Mouse (Mus musculus) thymus, postnatal 4 days (tissue): ENCODE data around the gene Tox4.
"Not testable (repeated sequence)": the region's sequence is repeated elsewhere in the genome, so short reads cannot be mapped to it uniquely, and the experiment has no call there.

Experiments
- DNase-seq: peaks from one replicate; pipeline ENCODE4 v3.0.0; 2021

The Tox4 gene

DNA sequence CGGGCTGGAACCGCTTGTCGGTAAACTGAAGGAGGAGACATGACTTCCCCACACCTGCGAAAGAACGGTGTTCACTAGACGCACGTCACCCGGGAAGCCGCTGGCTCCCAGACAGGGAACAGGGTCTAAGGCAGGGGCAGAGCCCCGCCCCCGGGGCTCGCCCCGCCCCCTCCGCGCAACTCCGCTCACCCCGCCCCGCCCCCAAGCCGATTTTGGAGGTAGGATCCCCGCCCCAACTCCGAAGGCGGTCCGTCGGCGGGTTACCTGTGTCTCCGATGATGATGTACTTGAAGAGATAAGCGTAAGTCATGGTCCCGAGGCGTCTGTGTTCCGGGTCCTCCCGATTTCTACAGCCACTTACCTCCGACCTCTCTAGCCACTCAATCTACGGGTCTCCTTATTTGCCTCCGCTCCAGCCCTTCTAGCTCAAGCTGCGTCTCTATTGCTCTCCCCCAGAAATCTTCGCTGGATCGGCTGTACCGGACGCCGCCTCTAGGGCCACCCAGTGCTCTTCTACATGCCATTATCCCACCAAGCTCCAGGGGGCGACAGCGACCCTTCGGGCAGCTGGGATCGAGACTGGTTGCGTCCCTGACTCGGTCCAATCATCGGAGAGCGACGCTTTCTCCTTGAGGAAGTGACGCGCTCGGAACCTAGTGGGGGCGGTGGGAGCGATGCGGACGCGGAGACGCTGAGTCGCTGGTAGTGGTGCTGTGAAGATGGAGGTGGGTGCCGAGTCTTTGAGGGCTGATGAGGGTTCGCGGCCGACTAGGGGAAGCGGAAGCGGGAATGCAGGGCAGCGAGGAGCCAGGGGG lies at the start of gene Tox4, which contains the start of gene Rab2b:
Gene Tox4, plus strand, starts transcription at position 215 of the 815 bp plus-strand sequence.
Gene Rab2b, minus strand, starts transcription at position 614 of the 815 bp plus-strand sequence.
- peak; percentile 98 for DNase-seq

DNA sequence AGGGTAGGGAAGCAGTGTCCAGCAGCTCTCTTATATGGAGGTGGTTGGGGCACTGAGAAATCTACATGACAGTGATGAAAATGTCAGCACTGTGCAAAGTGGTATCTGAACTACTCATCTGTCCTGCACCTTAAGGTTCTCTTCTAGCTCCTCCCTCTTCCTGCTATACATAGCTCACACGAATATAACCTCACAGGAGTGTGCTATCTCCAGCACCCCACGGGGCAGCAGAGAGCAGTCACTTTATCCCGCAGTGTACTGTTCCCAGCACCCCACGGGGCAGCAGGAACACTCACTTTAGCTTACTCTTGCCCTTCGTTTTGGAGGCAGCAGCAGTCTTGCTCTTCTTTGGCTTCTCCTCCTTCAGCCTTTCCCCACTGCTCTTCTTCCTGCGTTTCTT lies 46.7 kb upstream of the Tox4 start:
- no peak for DNase-seq

GRCm38 (mm10) chr14:52235165-52235564 lies 43.8 kb upstream of the Tox4 start:
- no peak for DNase-seq

DNA sequence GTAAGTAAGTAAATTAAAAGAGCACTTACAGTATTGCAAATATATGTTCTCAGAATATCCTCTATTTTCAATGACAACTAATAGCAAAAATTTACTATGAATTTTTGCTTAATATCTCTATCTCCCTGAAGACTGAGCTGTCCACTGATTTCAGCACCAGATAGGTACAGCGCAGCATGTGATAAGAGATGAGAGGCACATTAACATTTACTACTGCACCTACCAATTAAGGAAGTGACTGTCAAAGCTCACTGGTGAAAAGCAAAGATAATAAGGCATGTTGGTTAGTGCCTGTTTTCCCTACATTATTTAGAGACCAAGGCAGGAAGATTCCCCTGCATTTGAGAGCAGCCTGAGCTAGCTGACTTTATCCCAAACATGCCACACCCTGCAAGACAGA lies 42.7 kb upstream of the Tox4 start:
- no peak for DNase-seq

- peak; percentile 99 for DNase-seq
Measured at GRCm38 (mm10) chr14:52244041-52244689, 34.8 kb upstream of the Tox4 start.

GRCm38 (mm10) chr14:52244690-52245042 lies 34.3 kb upstream of the Tox4 start:
- DNase-seq: no peak

DNA sequence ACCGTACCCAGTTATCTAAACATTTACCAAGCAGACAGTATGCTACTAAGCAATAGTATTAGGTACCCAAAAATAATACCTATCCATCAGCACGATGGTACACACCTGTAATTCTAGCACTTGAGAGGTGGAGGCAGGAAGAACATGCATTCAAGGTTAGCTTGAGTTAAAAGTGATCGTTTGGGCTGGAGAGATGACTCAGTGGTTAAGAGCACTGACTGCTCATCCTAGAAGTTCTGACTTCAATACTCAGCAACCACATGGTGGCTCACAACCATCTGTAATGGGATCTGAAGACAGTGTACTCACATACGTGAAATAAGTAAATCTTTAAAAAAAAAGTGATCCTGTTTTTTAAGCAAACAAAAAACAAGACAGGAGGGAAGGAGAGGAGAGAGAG lies 32.8 kb upstream of the Tox4 start:
- DNase-seq: no peak

DNA sequence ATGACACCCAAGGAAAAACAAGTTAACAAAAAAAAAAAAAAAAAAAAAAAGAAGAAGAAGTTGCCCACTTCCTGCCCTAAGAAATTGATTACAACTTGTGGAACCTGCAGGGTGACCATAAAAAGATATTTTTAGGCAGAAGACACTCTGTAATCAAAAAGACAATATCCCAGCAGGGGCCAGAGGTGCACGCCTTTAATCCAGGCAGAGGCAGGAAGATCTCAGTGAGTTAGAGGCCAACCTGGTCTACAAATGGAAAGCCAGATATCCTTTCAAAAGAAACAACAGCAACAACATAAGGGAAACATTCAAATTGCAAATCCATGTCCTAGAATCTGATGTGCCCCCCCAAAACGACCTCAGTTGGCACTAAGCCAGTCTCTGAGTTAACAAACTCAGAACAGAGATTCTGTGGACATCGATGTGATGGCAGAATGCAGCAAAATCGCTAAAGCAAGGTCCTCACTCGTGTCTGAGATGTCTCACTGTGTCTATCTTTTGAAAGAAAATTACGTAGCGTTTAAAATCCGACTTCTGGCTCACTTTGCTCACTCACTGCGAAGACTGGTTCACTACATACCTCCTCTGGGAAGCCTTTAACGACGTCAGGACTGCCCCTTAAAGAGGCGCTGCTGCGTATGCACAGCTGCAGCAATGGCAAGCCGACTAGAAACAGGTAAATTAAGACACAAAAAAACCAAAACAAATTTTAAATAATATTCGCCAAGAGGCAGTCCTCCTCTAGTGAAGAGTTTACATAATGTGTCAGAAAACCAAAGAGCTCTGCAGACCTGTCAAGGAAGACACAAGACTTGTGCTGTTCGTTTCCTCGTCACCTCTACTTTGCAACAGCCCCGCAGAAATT lies 22.4 kb upstream of the Tox4 start:
- peak; percentile 32 for DNase-seq

DNA sequence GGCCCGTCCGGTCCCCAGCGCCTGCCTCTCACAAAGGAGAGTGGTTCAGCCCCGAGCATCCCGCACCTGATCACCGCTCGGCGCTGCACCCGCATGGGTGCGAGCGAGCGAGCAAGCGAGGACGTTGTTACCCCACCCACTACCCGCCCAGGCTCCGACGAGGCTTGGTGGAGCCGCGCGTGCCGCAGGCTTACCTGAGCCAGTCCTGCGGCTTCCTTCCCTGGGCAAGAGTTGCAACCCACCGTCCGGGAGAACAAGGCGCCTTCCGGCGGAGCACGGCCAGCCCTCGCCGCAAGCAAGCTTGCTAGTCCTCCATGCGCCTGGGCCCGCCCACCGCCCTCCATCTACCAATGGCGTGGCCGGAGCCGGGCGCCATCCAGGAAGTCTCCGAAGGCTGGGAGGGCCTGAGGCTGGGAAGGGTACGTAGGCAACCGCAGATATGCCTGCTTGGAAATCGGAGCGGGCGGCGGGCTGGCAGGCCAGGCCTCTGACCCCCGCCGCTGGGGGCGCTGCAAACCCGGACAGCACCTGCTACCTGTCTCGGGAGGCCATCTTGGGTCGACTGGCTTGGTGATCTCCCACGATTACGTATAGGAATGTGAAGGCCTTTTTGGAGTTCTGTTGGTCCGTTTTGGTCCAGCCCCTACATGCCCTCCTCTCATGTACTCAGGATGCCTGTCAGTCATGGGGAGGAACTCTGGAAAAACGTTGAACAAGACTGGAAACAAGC lies 21.3 kb upstream of the Tox4 start, which contains the start of gene Chd8:
Gene Chd8, minus strand, starts transcription at position 297 of the 730 bp plus-strand sequence.
- DNase-seq: peak; percentile 100

GRCm38 (mm10) chr14:52272781-52273180 lies 6.2 kb upstream of the Tox4 start:
- no peak for DNase-seq

DNA sequence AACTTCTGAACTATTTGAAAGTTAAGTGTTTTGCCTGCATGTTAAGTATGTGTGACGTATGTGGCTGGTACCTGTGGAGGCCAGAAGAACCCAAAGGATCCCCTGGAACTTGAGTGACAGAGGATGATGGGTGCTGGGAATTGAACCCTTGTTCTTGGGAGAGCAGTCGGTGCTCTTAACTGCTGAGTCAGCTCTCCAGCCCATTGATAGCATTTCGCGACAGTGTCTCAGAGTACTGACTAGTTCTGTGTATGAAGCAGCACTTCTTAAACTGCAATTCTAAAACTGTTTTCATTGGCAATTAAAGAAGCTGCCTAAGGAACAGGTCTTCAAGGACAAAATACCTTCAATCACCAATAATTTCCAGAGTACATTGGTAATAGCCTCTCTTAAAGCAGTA lies 1.7 kb upstream of the Tox4 start:
- no peak for DNase-seq

GRCm38 (mm10) chr14:52279747-52280120 lies 788 bp downstream of the Tox4 start:
- DNase-seq: no peak

DNA sequence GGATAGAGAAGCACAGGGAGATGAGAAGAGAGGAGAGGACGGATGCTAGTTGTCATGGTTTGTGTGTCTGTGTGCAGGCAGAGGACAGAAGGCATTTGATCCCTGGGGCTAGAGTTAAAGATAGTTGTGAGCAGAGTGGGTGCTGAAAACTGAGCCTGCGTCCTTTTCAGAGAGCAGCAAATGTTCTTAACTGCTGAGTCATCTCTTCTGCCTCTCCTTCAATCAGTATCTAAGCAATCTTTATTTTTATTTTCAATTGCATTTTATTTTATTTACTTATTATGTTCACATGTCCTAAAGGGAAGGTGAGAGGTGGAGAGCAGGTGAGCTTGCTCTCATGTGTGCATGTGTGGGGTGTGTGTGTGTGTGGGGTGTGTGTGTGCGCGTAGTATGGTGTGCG lies 4.7 kb downstream of the Tox4 start:
- no peak for DNase-seq

DNA sequence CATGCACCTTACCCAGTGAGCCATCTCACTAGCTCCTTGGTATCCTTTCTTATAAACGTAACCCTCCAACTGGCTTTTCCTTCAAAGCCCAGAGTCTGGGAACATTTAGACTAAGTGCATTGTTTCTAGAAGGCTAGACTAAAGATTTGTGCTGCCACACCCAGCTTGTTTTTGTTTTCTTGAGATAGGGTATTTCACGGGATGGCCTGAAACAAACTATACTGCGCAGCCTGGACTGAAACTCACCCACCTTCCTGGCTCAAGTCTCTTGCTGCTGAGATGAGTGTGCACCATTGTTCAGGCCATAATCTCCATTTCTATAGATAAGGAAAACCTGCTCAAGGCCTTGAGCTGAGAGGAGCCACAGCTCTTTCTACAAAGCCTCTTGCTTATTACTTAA lies 5.2 kb downstream of the Tox4 start:
- DNase-seq: no peak

- no peak for DNase-seq
Measured at GRCm38 (mm10) chr14:52295558-52296264, 16.8 kb downstream of the Tox4 start.

DNA sequence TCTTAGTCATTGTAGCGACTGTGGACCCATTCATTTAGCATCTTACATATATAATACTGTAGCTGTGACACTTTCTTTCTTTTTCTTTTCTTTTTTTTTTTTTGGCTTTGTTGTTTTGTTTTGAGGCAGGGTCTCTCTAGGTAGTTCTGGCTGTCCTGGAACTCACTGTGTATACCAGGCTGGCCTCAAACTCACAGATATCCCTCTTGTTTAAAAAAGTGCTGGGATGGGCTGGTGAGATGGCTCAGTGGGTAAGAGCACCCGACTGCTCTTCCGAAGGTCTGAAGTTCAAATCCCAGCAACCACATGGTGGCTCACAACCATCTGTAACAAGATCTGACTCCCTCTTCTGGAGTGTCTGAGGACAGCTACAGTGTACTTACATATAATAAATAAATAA lies 24.6 kb downstream of the Tox4 start:
- not testable (repeated sequence) for DNase-seq

GRCm38 (mm10) chr14:52304644-52305271 lies 25.8 kb downstream of the Tox4 start, which contains the start of gene Mettl3:
Mettl3 (minus strand) TSS chr14:52305128.
- DNase-seq: peak; percentile 90

DNA sequence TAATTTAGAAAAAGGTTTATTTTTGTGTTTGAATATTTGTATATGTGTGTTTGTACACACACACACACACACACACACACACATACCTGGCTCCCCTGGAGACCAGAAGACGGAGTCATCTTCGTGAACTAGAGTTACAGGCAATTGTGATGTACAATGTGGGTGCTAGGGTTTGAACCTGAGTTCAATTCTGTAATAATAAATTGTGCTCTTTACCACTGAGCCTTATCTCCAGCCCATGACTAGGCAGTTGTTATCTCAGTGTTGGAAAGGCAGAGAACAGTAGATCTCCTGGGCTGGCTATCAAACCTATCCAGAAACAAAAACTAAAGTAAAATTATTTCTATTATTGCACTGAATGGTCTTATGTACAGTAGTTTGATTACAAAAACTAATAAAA lies 27.2 kb downstream of the Tox4 start:
- DNase-seq: no peak

DNA sequence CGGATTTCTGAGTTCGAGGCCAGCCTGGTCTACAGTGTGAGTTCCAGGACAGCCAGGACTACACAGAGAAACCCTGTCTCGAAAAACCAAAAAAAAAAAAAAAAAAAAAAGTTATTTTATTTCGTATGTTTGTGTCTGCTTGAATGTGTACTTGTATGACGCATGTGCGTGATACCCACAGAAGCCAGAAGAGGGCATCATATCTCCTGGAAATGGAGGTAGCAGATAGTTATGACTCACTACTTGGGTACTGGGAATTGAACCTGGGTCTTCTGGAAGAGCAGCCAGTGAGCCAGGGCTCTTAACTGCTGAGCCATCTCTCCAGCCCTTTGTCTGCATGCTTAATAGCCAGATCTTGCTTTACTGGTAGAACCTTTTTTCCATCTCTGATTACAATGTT lies 31.4 kb downstream of the Tox4 start:
- peak; percentile 46 for DNase-seq

- no peak for DNase-seq
Measured at GRCm38 (mm10) chr14:52310906-52311305, 32.0 kb downstream of the Tox4 start.
